Mouse (Mus musculus) ES-CJ7 (cell line): ENCODE data around the gene Hoxa9.
A peak's percentile ranks its signal among the peaks of the same experiment; 100 is the strongest.

Experiments used
- DNase-seq: peaks from one replicate; pipeline ENCODE4 v3.0.0; 2011; ENCODE audit warnings: low read depth, low spot score

Gene Hoxa9

GRCm38 (mm10) chr6:52229558-52230416, 1.1 kb downstream of the Hoxa9 start:
- DNase-seq = peak; percentile 78

- DNase-seq = peak; percentile 50
Observed at GRCm38 (mm10) chr6:52228475-52229465, 2.1 kb downstream of the Hoxa9 start.

- DNase-seq = no peak
Observed at GRCm38 (mm10) chr6:52227470-52228222, 3.2 kb downstream of the Hoxa9 start.

GRCm38 (mm10) chr6:52226569-52227257, 4.2 kb downstream of the Hoxa9 start:
- peak; percentile 40 for DNase-seq

- DNase-seq = peak; percentile 65
Observed at GRCm38 (mm10) chr6:52225612-52226568, 5.0 kb downstream of the Hoxa9 start.

- DNase-seq = peak; percentile 78
Observed at GRCm38 (mm10) chr6:52224895-52225611, 5.8 kb downstream of the Hoxa9 start.

- peak; percentile 41 for DNase-seq
Observed at GRCm38 (mm10) chr6:52223939-52224760, 6.7 kb downstream of the Hoxa9 start.

GRCm38 (mm10) chr6:52222729-52223128, 8.2 kb downstream of the Hoxa9 start:
- no peak for DNase-seq

- peak; percentile 16 for DNase-seq
Observed at GRCm38 (mm10) chr6:52221993-52222685, 8.8 kb downstream of the Hoxa9 start.

- peak; percentile 93 for DNase-seq
Observed at GRCm38 (mm10) chr6:52221337-52221992, 9.4 kb downstream of the Hoxa9 start, which contains the start of gene Hoxa7. Gene Hoxa7 (minus strand): TSS chr6:52221854.

GRCm38 (mm10) chr6:52220865-52221310, 10.0 kb downstream of the Hoxa9 start:
- DNase-seq = no peak

- no peak for DNase-seq
Observed at GRCm38 (mm10) chr6:52220003-52220864, 10.7 kb downstream of the Hoxa9 start.

GRCm38 (mm10) chr6:52219234-52219942, 11.5 kb downstream of the Hoxa9 start:
- DNase-seq = no peak

GRCm38 (mm10) chr6:52218643-52219215, 12.2 kb downstream of the Hoxa9 start:
- no peak for DNase-seq
